ENCODE assay signal across 19 mouse cellular contexts in genomic region chr8:122451161-122451703, GRCm38 (mm10). TPM values are rescaled to one million over a fixed set of nuclear protein-coding genes. Genes with fewer than 3 reads are reported as not detected.
A peak's percentile ranks its signal among the peaks of the same experiment; 100 is the strongest.
DNase-seq lines count a peak whose midpoint lies in the region; ATAC-seq and TF ChIP-seq lines count a peak whose summit lies in the region.
"Had no signal": no experiment of that assay in that cellular context is flagged by ENCODE, and none has a peak within 500 bp of the region (broad histone marks: within the 10 kb centered on the region; RNA-seq: fewer than 3 reads in every experiment).

No protein-coding gene starts in this region.

- TF ChIP-seq POLR2A in heart, adult 2 months (IDR thresholded peaks at IDR 0.05; ENCODE audit: insufficient read depth, low read depth, low read length) = peak; percentile 30; the same call in 1 of the 2 replicates

- no peak overlapping the region for H3K4me3 ChIP-seq in lung, embryonic 14.5 days (ENCODE audit: low read depth, low read length)
- H3K4me3 ChIP-seq in lung, postnatal 0 days (ENCODE audit: low read depth, low read length) = no peak overlapping the region
- no peak overlapping the region for H3K4me3 ChIP-seq in heart, adult 2 months
- no peak overlapping the region; the same call in 1 of the 2 replicates for H3K4me3 ChIP-seq in heart, embryonic 16.5 days (ENCODE audit: low read length)
- H3K4me3 ChIP-seq: erythroblast, embryonic 14.5 days; lung, embryonic 15.5 days; megakaryocyte, embryonic 14.5 days; neural tube, embryonic 12.5 days; stomach, embryonic 15.5 days had no signal

- TF ChIP-seq CTCF in lung, embryonic 14.5 days (IDR thresholded peaks at IDR 0.05; ENCODE audit: low read depth) = no peak
- no peak for TF ChIP-seq CTCF in lung, postnatal 0 days (IDR thresholded peaks at IDR 0.05)
- peak; percentile 44 for TF ChIP-seq CTCF in heart, adult 2 months (IDR thresholded peaks at IDR 0.05)

- H3K9me3 ChIP-seq in lung, embryonic 14.5 days (ENCODE audit: low read depth, low read length) = no peaks in the 10 kb centered on the region
- no peaks in the 10 kb centered on the region for H3K9me3 ChIP-seq in lung, postnatal 0 days (ENCODE audit: low read length)
- no peaks in the 10 kb centered on the region for H3K9me3 ChIP-seq in heart, embryonic 16.5 days (replicated peaks; ENCODE audit: control insufficient read depth, low read length)
- H3K9me3 ChIP-seq: lung, embryonic 15.5 days; megakaryocyte, embryonic 14.5 days; neural tube, embryonic 12.5 days; stomach, embryonic 15.5 days had no signal

- no peaks in the 10 kb centered on the region for H3K36me3 ChIP-seq in lung, embryonic 14.5 days (ENCODE audit: insufficient read depth)
- no peaks in the 10 kb centered on the region for H3K36me3 ChIP-seq in lung, postnatal 0 days (ENCODE audit: insufficient read depth, low read length)
- no peaks in the 10 kb centered on the region for H3K36me3 ChIP-seq in heart, adult 2 months (ENCODE audit: control insufficient read depth, insufficient read depth, low read length)
- H3K36me3 ChIP-seq in heart, embryonic 16.5 days (ENCODE audit: control insufficient read depth, insufficient read depth) = no peaks in the 10 kb centered on the region
- H3K36me3 ChIP-seq: lung, embryonic 15.5 days; neural tube, embryonic 12.5 days; stomach, embryonic 15.5 days had no signal

- H3K4me2 ChIP-seq in lung, embryonic 14.5 days = no peak overlapping the region
- no peak overlapping the region for H3K4me2 ChIP-seq in lung, postnatal 0 days (replicated peaks; ENCODE audit: low read depth, low read length)
- H3K4me2 ChIP-seq in heart, embryonic 16.5 days (ENCODE audit: low read depth, low read length) = peak overlapping the region; percentile 54
- H3K4me2 ChIP-seq: liver, embryonic 11.5 days; lung, embryonic 15.5 days; neural tube, embryonic 12.5 days; stomach, embryonic 15.5 days had no signal

- no peaks in the 10 kb centered on the region for H3K4me1 ChIP-seq in lung, embryonic 14.5 days (ENCODE audit: insufficient read depth)
- H3K4me1 ChIP-seq in lung, postnatal 0 days (ENCODE audit: insufficient read depth, low read depth, low read length) = no peaks in the 10 kb centered on the region
- no peaks in the 10 kb centered on the region for H3K4me1 ChIP-seq in heart, adult 2 months (ENCODE audit: control insufficient read depth, insufficient read depth, low read length)
- H3K4me1 ChIP-seq in heart, embryonic 16.5 days (ENCODE audit: control insufficient read depth, insufficient read depth, low read length) = peaks cover 27% of the 10 kb centered on the region
- H3K4me1 ChIP-seq: lung, embryonic 15.5 days; neural tube, embryonic 12.5 days; stomach, embryonic 15.5 days had no signal

- no peaks in the 10 kb centered on the region for H3K79me2 ChIP-seq in heart, adult 2 months (replicated peaks; ENCODE audit: control insufficient read depth, insufficient read depth, low read length)

- DNase-seq in lung, embryonic 14.5 days = no peak
- DNase-seq in lung, postnatal 0 days (ENCODE audit: low spot score) = no peak
- DNase-seq in heart, adult 2 months = peak; percentile 40 to 76
- DNase-seq in spleen, adult 12 weeks (ENCODE audit: low spot score) = no peak
- no peak for DNase-seq in kidney, adult 9 months
- DNase-seq in left cerebral cortex, postnatal 4 days = no peak
- DNase-seq: adrenal gland, postnatal 14 days; cerebellum, adult 9-10 months had no signal

- WGBS in lung, embryonic 14.5 days = 73% methylated on average over 7 of the region's 7 CpGs
- 69% methylated on average over 7 of the region's 7 CpGs for WGBS in lung, postnatal 0 days
- 41% methylated on average over 7 of the region's 7 CpGs for WGBS in heart, adult 2 months
- WGBS in heart, embryonic 16.5 days = 34% methylated on average over 7 of the region's 7 CpGs

- no peak for TF ChIP-seq EP300 in lung, postnatal 0 days (IDR thresholded peaks at IDR 0.05)
- TF ChIP-seq EP300 in heart, adult 2 months (IDR thresholded peaks at IDR 0.05; ENCODE audit: insufficient read depth, low read depth, low read length) = peak; percentile 90

- no peaks in the 10 kb centered on the region for H3K27me3 ChIP-seq in lung, embryonic 14.5 days (ENCODE audit: insufficient read depth, low read length)
- H3K27me3 ChIP-seq in lung, postnatal 0 days (replicated peaks; ENCODE audit: insufficient read depth, low read length) = no peaks in the 10 kb centered on the region
- no peaks in the 10 kb centered on the region for H3K27me3 ChIP-seq in heart, adult 2 months (ENCODE audit: control insufficient read depth, insufficient read depth, low read length)
- no peaks in the 10 kb centered on the region for H3K27me3 ChIP-seq in heart, embryonic 16.5 days (ENCODE audit: control insufficient read depth, insufficient read depth, low read length)
- H3K27me3 ChIP-seq: lung, embryonic 15.5 days; stomach, embryonic 15.5 days had no signal

- 0 out of 2 replicates have a peak overlapping the region, but pooled peaks have one; percentile 0 for H3K27ac ChIP-seq in lung, embryonic 14.5 days (ENCODE audit: low read depth)
- H3K27ac ChIP-seq in lung, postnatal 0 days (ENCODE audit: low read length) = no peak overlapping the region
- H3K27ac ChIP-seq in heart, adult 2 months = peak overlapping the region; percentile 92
- peak overlapping the region; percentile 98 for H3K27ac ChIP-seq in heart, embryonic 16.5 days (ENCODE audit: low read length)
- H3K27ac ChIP-seq: hindbrain, postnatal 0 days; lung, embryonic 15.5 days; neural tube, embryonic 12.5 days; stomach, embryonic 15.5 days had no signal

- ATAC-seq in lung, embryonic 14.5 days (ENCODE audit: insufficient read depth) = no peak
- no peak for ATAC-seq in lung, postnatal 0 days
- peak; percentile 79 for ATAC-seq in heart, embryonic 16.5 days (replicated peaks; ENCODE audit: extremely low read depth, insufficient read depth, low FRiP score)
- ATAC-seq: CD4-positive, CD25-positive, alpha-beta regulatory T cell, adult 4 months; forebrain, embryonic 16.5 days; hindbrain, postnatal 0 days had no signal

- intact Hi-C loops in heart, adult 2 months (cut with DNase I) = no loop called here
- intact Hi-C loops in left cerebral cortex, postnatal 4 days (cut with DNase I) = no loop called here

- no peak overlapping the region for H3K9ac ChIP-seq in lung, embryonic 14.5 days
- H3K9ac ChIP-seq in lung, postnatal 0 days (replicated peaks; ENCODE audit: low read depth) = no peak overlapping the region
- H3K9ac ChIP-seq in heart, adult 2 months (ENCODE audit: low read depth, low read length) = peak overlapping the region; percentile 36
- H3K9ac ChIP-seq in heart, embryonic 16.5 days (ENCODE audit: low read length) = peak overlapping the region; percentile 56
- H3K9ac ChIP-seq: lung, embryonic 15.5 days; neural tube, embryonic 12.5 days; stomach, embryonic 15.5 days had no signal

RNA-seq across cellular contexts. Expression of gene Mvd, which starts 8.0 kb away (rescaled TPM):
- 27.1 and 29.5 TPM in 2 replicates for polyA plus RNA-seq in lung, embryonic 14.5 days (2014; fragmentation: Nextera tagmentation; extraction: Ambion mirVana)
- 29.2 and 31.2 TPM in 2 replicates for polyA plus RNA-seq in lung, postnatal 0 days (2015; fragmentation: Nextera tagmentation; extraction: Ambion mirVana)
- total RNA-seq in heart, adult 2 months (2021) = 1 to 10 TPM; 4.0 to 5.6 TPM
- polyA plus RNA-seq in heart, adult 2 months (2012; rRNA removed) = 8.5 and 9.0 TPM in 2 replicates
- polyA plus RNA-seq in heart, embryonic 16.5 days (2015; fragmentation: Nextera tagmentation; extraction: Ambion mirVana) = 15.9 and 16.1 TPM in 2 replicates
- total RNA-seq in left cerebral cortex, postnatal 4 days (2021) = 10 to 100 TPM; 68.7 to 78.2 TPM

RNA-seq across cellular contexts. Expression of gene Snai3, which starts 9.3 kb away (rescaled TPM):
- polyA plus RNA-seq in lung, embryonic 14.5 days (2014; fragmentation: Nextera tagmentation; extraction: Ambion mirVana) = 0.87 and 1.3 TPM in 2 replicates
- polyA plus RNA-seq in lung, postnatal 0 days (2015; fragmentation: Nextera tagmentation; extraction: Ambion mirVana) = 1.2 and 1.5 TPM in 2 replicates
- 1 to 10 TPM; 1.6 to 8.1 TPM for total RNA-seq in heart, adult 2 months (2021)
- 6.8 and 8.2 TPM in 2 replicates for polyA plus RNA-seq in heart, adult 2 months (2012; rRNA removed)
- polyA plus RNA-seq in heart, embryonic 16.5 days (2015; fragmentation: Nextera tagmentation; extraction: Ambion mirVana) = 2.8 and 3.6 TPM in 2 replicates
- total RNA-seq in left cerebral cortex, postnatal 4 days (2021) = not detected
- total RNA-seq: adrenal gland, postnatal 14 days; hindbrain, postnatal 0 days; midbrain, postnatal 0 days had no signal
- polyA plus RNA-seq: erythroblast, embryonic 14.5 days; forebrain, embryonic 16.5 days; hindbrain, postnatal 0 days; midbrain, postnatal 0 days; neural tube, embryonic 12.5 days had no signal

RNA-seq across cellular contexts. Expression of gene Cyba, which starts 18.5 kb away (rescaled TPM):
- 165 and 175 TPM in 2 replicates for polyA plus RNA-seq in lung, embryonic 14.5 days (2014; fragmentation: Nextera tagmentation; extraction: Ambion mirVana)
- 401 and 429 TPM in 2 replicates for polyA plus RNA-seq in lung, postnatal 0 days (2015; fragmentation: Nextera tagmentation; extraction: Ambion mirVana)
- total RNA-seq in heart, adult 2 months (2021) = 10 to 100 TPM; 41.2 to 43.9 TPM
- polyA plus RNA-seq in heart, adult 2 months (2012; rRNA removed) = 62.1 and 92.8 TPM in 2 replicates
- polyA plus RNA-seq in heart, embryonic 16.5 days (2015; fragmentation: Nextera tagmentation; extraction: Ambion mirVana) = 170 and 202 TPM in 2 replicates
- total RNA-seq in left cerebral cortex, postnatal 4 days (2021) = 10 to 100 TPM in 1 of 2 experiments, 1 to 10 TPM in 1; 8.8 to 10.1 TPM

RNA-seq across cellular contexts. Expression of gene Rnf166, which starts 24.6 kb away (rescaled TPM):
- polyA plus RNA-seq in lung, embryonic 14.5 days (2014; fragmentation: Nextera tagmentation; extraction: Ambion mirVana) = 34.7 and 37.2 TPM in 2 replicates
- 49.4 and 52.7 TPM in 2 replicates for polyA plus RNA-seq in lung, postnatal 0 days (2015; fragmentation: Nextera tagmentation; extraction: Ambion mirVana)
- 10 to 100 TPM; 36.9 to 41.6 TPM for total RNA-seq in heart, adult 2 months (2021)
- 91.3 and 99.4 TPM in 2 replicates for polyA plus RNA-seq in heart, adult 2 months (2012; rRNA removed)
- polyA plus RNA-seq in heart, embryonic 16.5 days (2015; fragmentation: Nextera tagmentation; extraction: Ambion mirVana) = 42.1 and 48.6 TPM in 2 replicates
- total RNA-seq in left cerebral cortex, postnatal 4 days (2021) = 10 to 100 TPM; 21.8 to 24.1 TPM

RNA-seq across cellular contexts. Expression of gene Ctu2, which starts 24.7 kb away (rescaled TPM):
- 45.4 and 56.2 TPM in 2 replicates for polyA plus RNA-seq in lung, embryonic 14.5 days (2014; fragmentation: Nextera tagmentation; extraction: Ambion mirVana)
- polyA plus RNA-seq in lung, postnatal 0 days (2015; fragmentation: Nextera tagmentation; extraction: Ambion mirVana) = 21.2 and 25.9 TPM in 2 replicates
- 1 to 10 TPM; 5.6 to 7.7 TPM for total RNA-seq in heart, adult 2 months (2021)
- polyA plus RNA-seq in heart, adult 2 months (2012; rRNA removed) = 12.3 and 15.8 TPM in 2 replicates
- polyA plus RNA-seq in heart, embryonic 16.5 days (2015; fragmentation: Nextera tagmentation; extraction: Ambion mirVana) = 25.2 and 27.8 TPM in 2 replicates
- total RNA-seq in left cerebral cortex, postnatal 4 days (2021) = 10 to 100 TPM; 46.2 to 49.4 TPM

Comparison
In these comparisons a context has a peak if more than half of its experiments do, and no peak if none do; other contexts are left out.
1. DNase-seq: peak in heart, adult 2 months (2 of 2); none in lung, embryonic 14.5 days (single experiment), lung, postnatal 0 days (single experiment), spleen, adult 12 weeks (single experiment), kidney, adult 9 months (single experiment) and left cerebral cortex, postnatal 4 days (single experiment).
2. H3K9ac ChIP-seq: peak in heart, adult 2 months (single experiment) and heart, embryonic 16.5 days (single experiment); none in lung, embryonic 14.5 days (single experiment) and lung, postnatal 0 days (single experiment).